In genomic region chr7:116186847-116187246, GRCm38 (mm10) we compare ENCODE assay signal across 15 mouse cellular contexts.
DNase-seq lines count a peak whose midpoint lies in the region; ATAC-seq and TF ChIP-seq lines count a peak whose summit lies in the region.
"Had no signal": no experiment of that assay in that cellular context is flagged by ENCODE, and none has a peak within 500 bp of the region (broad histone marks: within the 10 kb centered on the region; RNA-seq: fewer than 3 reads in every experiment).

No protein-coding gene starts in this region.

- no peak for ATAC-seq in heart, embryonic 13.5 days (ENCODE audit: extremely low read depth, insufficient number of reproducible peaks, low FRiP score, low TSS enrichment)
- no peak for ATAC-seq in embryonic facial prominence, embryonic 15.5 days (ENCODE audit: insufficient number of reproducible peaks, low FRiP score, low TSS enrichment, low read depth)
- ATAC-seq: activated CD4-positive, CD25-positive, alpha-beta regulatory T cell, adult 4 months; CD4-positive, CD25-positive, alpha-beta regulatory T cell, adult 4 months; intestine, embryonic 15.5 days had no signal

- H3K27ac ChIP-seq in heart, embryonic 13.5 days (replicated peaks): peak overlapping the region; percentile 91
- H3K27ac ChIP-seq in embryonic facial prominence, embryonic 15.5 days (replicated peaks): peak overlapping the region; percentile 44; the same call in 1 of the 2 replicates
- H3K27ac ChIP-seq: intestine, embryonic 15.5 days; kidney, postnatal 0 days had no signal

- WGBS in heart, embryonic 13.5 days: 80% methylated on average over 1 of the region's 1 CpGs
- WGBS in embryonic facial prominence, embryonic 15.5 days: 50% methylated on average over 1 of the region's 1 CpGs

- TF ChIP-seq POLR2A in brain, embryonic 14.5 days (IDR thresholded peaks at IDR 0.05; ENCODE audit: borderline replicate concordance, extremely low read depth, insufficient read depth, insufficient read length, poor library complexity, severe bottlenecking): no peak

- 0 out of 2 replicates have a peak overlapping the region, but pooled peaks have one; percentile 4 for H3K4me2 ChIP-seq in heart, embryonic 13.5 days
- H3K4me2 ChIP-seq in embryonic facial prominence, embryonic 15.5 days (replicated peaks): no peak overlapping the region
- H3K4me2 ChIP-seq: intestine, embryonic 15.5 days; liver, embryonic 11.5 days had no signal

- H3K9ac ChIP-seq in heart, embryonic 13.5 days: no peak overlapping the region
- H3K9ac ChIP-seq in embryonic facial prominence, embryonic 15.5 days: no peak overlapping the region
- H3K9ac ChIP-seq: intestine, embryonic 15.5 days had no signal

- intact Hi-C loops in left cerebral cortex, postnatal 14 days (cut with DNase I): no loop called here
- intact Hi-C loops in left cerebral cortex, postnatal 36 days (cut with DNase I): no loop called here

- H3K36me3 ChIP-seq in heart, embryonic 13.5 days: peaks cover 14% of the 10 kb centered on the region
- no peaks in the 10 kb centered on the region for H3K36me3 ChIP-seq in embryonic facial prominence, embryonic 15.5 days

- DNase-seq in heart, adult 9 months (ENCODE audit: low spot score in 2 of 2): no peak
- DNase-seq in left cerebral cortex, postnatal 14 days (ENCODE audit: low spot score in 2 of 2): peak; percentile 25 to 55
- DNase-seq in left cerebral cortex, postnatal 36 days (ENCODE audit: low spot score in 2 of 2): no peak
- peak; percentile 49 for DNase-seq in brain, embryonic 14.5 days (ENCODE audit: low read depth)
- DNase-seq in lung, postnatal 25 days (ENCODE audit: low spot score): no peak
- DNase-seq: cerebellum, adult 11 months; gastrocnemius, postnatal 10 days; heart, postnatal 4 days had no signal

- peaks cover 5% of the 10 kb centered on the region; the same call in 1 of the 2 replicates for H3K9me3 ChIP-seq in heart, embryonic 13.5 days
- H3K9me3 ChIP-seq in embryonic facial prominence, embryonic 15.5 days (replicated peaks): no peaks in the 10 kb centered on the region
- H3K9me3 ChIP-seq: intestine, embryonic 15.5 days had no signal

- H3K4me1 ChIP-seq in heart, embryonic 13.5 days: peaks cover 100% of the 10 kb centered on the region
- H3K4me1 ChIP-seq in embryonic facial prominence, embryonic 15.5 days: peaks cover 50% of the 10 kb centered on the region

- H3K27me3 ChIP-seq in heart, embryonic 13.5 days (replicated peaks): no peaks in the 10 kb centered on the region
- H3K27me3 ChIP-seq in embryonic facial prominence, embryonic 15.5 days: no peaks in the 10 kb centered on the region
- H3K27me3 ChIP-seq: intestine, embryonic 15.5 days had no signal

- TF ChIP-seq CTCF in brain, embryonic 14.5 days (IDR thresholded peaks at IDR 0.05; ENCODE audit: borderline replicate concordance, extremely low read depth, insufficient read depth, insufficient read length): no peak

- no peak overlapping the region for H3K4me3 ChIP-seq in heart, embryonic 13.5 days
- H3K4me3 ChIP-seq in embryonic facial prominence, embryonic 15.5 days (replicated peaks): no peak overlapping the region
- H3K4me3 ChIP-seq: intestine, embryonic 15.5 days had no signal

Comparison
In these comparisons a context has a peak if more than half of its experiments do, and no peak if none do; other contexts are left out.
1. DNase-seq: peak in left cerebral cortex, postnatal 14 days (2 of 2) and brain, embryonic 14.5 days (single experiment); none in heart, adult 9 months (0 of 2), left cerebral cortex, postnatal 36 days (0 of 2) and lung, postnatal 25 days (single experiment).